Mouse (Mus musculus) monocyte, adult 5-6 weeks (primary cell): ENCODE results near the gene Whrn. TPM values are rescaled to one million over a fixed set of nuclear protein-coding genes. Genes with fewer than 3 reads are reported as not detected.

Experiments
- ATAC-seq: fragments of 153-309, 156-312 bp; replicated peaks from 2 replicates; pipeline ENCODE4 v1.8.0; 2017; ENCODE audit warnings: mild to moderate bottlenecking; ENCODE audit not compliant: low TSS enrichment, insufficient number of reproducible peaks, severe bottlenecking, poor library complexity, low FRiP score
- total RNA-seq: library from RNA; stranded (forward); fragments of 200-1000, 200-491, 200-594 nt; gene quantifications from 3 replicates; pipeline ENCODE4 v1.2.3, GENCODE M21; 2017

Gene Whrn
- total RNA-seq, 1 experiment from 2014 or later: 3.2 TPM

GRCm38 (mm10) chr4:63494967-63495914 lies 550 bp downstream of the Whrn start:
- ATAC-seq: no peak; the same call in 1 of the 2 replicates

DNA sequence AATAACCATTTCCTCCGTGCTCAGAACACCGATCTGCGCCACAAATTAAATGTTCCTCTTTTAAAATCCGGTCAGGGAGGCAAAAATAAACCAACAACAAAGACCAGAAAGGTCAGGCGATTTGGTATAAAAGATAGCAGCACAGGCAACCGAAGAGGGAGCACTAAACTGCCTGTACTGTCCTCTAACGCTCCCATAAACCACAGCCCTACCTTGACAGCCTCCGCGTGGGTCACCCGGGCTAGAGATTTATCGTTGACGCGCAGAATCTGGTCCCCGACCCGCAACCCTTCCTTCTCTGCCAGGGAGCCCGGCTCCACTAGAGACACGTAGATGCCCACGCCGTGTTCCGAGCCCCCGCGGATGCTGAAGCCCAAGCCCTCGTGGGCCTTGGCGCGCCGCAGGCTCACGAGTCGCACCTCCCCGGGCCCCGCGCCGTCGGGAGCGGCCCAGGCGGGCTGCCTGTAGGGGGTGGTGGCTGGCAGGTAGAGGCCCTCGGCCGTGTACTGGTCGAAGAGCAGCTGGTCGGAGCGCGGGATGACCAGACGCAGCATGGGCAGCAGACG lies 1.3 kb downstream of the Whrn start:
- ATAC-seq: no peak

DNA sequence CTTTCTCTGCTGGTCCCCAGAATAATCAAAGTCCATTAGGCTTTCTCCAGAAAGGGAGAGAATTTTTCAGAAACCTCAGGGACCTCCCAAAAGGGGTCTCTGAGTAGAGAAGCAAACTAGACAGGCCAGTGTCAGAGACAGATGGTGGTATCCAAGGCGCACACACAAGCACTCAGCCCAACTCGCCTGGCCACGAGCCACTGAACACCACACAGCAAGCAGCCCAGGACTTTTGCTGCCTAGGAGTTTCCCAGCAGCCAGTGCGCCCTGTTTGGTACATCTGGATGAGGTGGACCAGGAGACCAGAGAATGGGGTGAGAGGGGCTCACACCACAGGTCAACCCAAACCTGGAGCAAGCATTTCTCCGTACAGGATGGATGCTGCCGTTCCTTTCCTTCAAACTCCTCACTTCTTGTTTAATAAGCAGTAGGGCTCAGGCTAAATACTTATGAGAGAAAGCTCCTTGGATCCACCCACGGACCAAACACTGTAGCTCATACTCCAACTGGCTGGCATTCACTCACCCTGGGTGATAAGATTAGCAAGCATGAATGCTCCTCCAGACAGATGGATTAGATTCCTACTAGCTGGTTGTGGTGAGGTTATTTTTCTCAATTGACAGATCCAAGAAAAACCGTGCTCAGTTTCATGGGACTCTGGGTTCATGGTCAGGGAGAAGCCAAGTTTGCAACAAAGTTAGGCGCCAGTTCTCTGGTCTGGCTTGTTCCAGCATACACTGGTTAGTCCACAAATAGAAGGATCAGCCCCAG lies 2.3 kb downstream of the Whrn start:
- ATAC-seq: no peak

DNA sequence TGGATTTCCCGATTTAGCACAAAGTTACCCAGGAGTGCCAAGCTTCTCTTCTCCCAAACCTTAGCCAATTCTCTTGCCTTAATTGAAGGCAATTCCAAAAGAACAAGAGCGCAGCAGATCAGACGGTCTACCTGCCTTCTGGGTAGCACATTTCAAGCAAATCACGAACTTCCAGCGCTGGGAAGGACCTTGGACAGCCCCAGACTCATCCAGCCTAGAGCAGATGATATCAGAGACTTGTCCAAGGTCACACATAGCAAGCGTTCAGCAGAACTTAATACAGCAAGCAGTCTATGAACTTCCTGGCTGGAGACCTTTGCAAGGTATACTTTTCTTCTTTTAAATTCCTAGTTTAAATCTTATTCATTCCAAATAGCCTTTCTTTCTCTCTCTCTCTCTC lies 4.3 kb downstream of the Whrn start:
- ATAC-seq: no peak

GRCm38 (mm10) chr4:63490146-63490545 lies 5.6 kb downstream of the Whrn start:
- no peak for ATAC-seq

- ATAC-seq: no peak
Measured at GRCm38 (mm10) chr4:63489676-63490075, 6.1 kb downstream of the Whrn start.

DNA sequence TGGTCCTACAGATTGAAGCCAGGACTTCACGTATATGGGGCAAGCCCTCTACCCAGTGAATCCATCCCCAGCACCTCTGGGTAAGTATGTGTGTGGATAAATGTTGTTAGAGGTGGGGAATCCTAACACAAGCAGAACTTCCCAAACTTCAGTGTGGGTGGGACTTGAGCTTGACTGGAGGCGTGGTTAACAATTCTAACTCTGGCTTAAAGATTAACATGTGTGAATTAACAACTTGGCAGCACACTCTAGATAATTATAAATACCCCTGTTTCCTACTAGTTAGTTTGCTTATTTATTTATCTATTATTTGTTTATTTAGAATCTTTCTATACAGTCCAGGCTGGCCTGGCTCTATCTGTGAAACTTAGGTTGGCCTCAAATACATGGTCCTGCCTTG lies 7.9 kb downstream of the Whrn start:
- ATAC-seq: no peak

GRCm38 (mm10) chr4:63487256-63487655 lies 8.5 kb downstream of the Whrn start:
- no peak for ATAC-seq

GRCm38 (mm10) chr4:63486523-63486922 lies 9.3 kb downstream of the Whrn start:
- ATAC-seq: no peak

- ATAC-seq: no peak
Measured at GRCm38 (mm10) chr4:63483741-63484140, 12.1 kb downstream of the Whrn start.

DNA sequence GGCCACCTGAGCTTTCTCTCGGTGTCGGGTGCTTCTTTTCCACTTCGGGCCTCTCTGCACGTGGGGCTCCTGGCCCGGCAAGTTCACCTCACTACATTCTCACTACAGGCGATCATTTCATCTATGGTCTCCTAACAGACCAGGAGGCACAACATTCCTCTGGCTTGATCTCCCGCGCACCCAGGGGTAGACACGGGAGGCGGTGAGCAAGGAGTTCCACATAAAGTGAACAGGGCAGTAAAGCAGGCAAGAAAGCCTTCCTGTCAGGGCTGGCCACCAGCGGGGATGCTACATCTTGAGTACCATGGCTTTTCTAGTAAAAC lies 15.0 kb downstream of the Whrn start:
- no peak for ATAC-seq

GRCm38 (mm10) chr4:63480098-63480844 lies 15.5 kb downstream of the Whrn start:
- ATAC-seq: peak; percentile 69

- no peak for ATAC-seq
Measured at GRCm38 (mm10) chr4:63478036-63478435, 17.8 kb downstream of the Whrn start.

DNA sequence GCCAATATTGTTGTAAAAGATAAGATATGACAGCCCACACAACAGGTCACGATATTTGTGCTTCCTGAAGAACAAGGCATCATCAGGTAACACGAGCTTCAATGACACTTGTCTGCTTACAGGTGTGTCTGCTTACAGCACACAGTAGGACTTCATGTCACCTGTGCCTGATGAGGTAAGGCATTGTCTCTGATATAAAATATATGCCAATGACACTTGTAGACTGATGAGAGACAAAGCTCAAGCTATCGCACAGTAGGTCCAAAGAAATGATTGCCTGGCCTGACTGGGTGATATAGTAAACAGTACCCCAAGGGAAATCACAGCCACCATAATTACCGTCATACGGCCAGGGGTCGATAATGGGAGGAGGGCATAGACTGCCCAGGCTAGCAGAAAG lies 18.9 kb downstream of the Whrn start:
- no peak for ATAC-seq

DNA sequence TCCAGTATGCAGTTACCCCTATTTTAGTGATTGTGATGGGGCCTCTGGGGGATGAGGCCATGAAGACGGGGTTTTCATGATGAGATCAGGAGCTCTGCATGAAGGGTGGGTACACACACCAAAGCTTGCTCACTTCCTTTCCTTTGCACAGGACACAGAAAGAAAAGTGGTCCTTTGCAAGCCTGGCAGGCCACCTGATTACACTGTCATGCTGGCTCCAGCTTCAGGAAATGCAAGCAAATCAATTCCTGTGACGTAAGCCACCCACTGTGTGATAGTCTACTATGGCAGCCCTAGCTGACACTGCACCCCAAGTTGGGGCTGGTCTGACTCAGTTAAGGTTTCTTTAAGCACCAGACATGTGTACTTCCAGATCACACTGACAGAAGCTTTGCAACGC lies 20.6 kb downstream of the Whrn start:
- no peak for ATAC-seq

DNA sequence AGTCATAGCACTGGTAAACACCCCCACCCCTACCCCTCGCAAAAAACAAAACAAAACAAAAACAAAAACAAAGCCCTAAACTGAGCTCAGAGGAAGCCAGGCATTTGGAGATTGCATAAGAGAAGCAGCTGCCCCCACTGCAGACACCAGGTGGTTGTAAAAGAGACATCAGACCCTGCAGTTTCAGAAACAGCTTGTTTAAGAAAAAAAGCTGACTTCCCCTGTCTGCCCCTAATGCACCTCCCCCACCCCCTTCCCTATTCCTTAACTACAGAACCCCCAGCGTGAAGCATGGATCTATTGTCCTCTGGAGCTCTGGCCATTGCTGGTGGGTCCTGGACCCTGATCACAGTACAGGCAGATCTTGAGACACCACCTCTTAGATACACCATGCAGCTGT lies 21.4 kb downstream of the Whrn start:
- ATAC-seq: no peak

- no peak for ATAC-seq
Measured at GRCm38 (mm10) chr4:63467338-63467737, 28.5 kb downstream of the Whrn start.

DNA sequence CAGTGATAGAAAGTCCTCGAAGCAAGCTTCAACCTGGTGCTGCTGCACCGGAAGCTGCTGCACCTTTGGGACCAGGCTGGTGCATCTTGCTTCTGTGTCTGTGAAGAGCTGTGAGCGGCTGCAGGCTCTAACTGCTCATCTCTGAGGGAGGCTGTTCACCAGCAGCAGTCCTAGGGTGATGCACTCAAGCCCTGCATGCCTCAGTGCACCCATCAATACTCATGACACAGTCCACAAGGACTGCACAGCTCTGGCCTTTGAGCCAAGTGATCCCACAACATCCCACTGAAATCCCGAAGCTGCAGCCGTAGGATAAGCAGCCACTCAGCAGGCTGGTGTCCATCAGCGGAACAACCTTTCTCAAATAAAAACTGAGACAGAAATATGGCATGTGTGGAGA lies 29.6 kb downstream of the Whrn start:
- no peak for ATAC-seq

GRCm38 (mm10) chr4:63460876-63461525 lies 34.8 kb downstream of the Whrn start:
- ATAC-seq: no peak
